Mouse (Mus musculus) cortical plate, adult 2 months (tissue): Measurements from ENCODE around the gene Dcst1. TPM values are rescaled to one million over a fixed set of nuclear protein-coding genes. Genes with fewer than 3 reads are reported as not detected.
A peak's percentile ranks its signal among the peaks of the same experiment; 100 is the strongest.

ENCODE experiments used
- H3K27ac ChIP-seq: fragments of 200-500 bp; 2 replicates; pipeline ENCODE4 v1.5.1; 2012; ENCODE audit warnings: low read length, control low read depth, inconsistent platforms; ENCODE audit not compliant: insufficient read depth
- H3K4me1 ChIP-seq: fragments of 200-500 bp; 2 replicates; pipeline ENCODE4 v1.6.1; 2011; ENCODE audit warnings: low read length; ENCODE audit not compliant: control insufficient read depth, insufficient read depth
- H3K4me3 ChIP-seq: fragments of 200-500 bp; 2 replicates; pipeline ENCODE4 v1.5.1; 2011; ENCODE audit warnings: mild to moderate bottlenecking, low read length, control low read depth; ENCODE audit not compliant: insufficient read depth
- CTCF ChIP-seq: fragments of 200-500 bp; IDR thresholded peaks from 2 replicates; pipeline ENCODE4 v1.5.1; 2011; ENCODE audit warnings: mild to moderate bottlenecking, control low read depth, low read length; ENCODE audit not compliant: insufficient read depth; ENCODE audit errors: extremely low read depth
- POLR2A ChIP-seq: fragments of 200-500 bp; IDR thresholded peaks from 2 replicates; pipeline ENCODE4 v1.6.1; 2011; ENCODE audit warnings: mild to moderate bottlenecking, low read length, control low read depth; ENCODE audit not compliant: insufficient read depth; ENCODE audit errors: extremely low read depth
- polyA plus RNA-seq: library from polyadenylated mRNA; depleted of rRNA; stranded (reverse); fragments of >200 nt; gene quantifications from 2 replicates; pipeline ENCODE4 v1.2.3, GENCODE M21; 2012; rRNA removed

The Dcst1 gene
- 0.06 TPM in 1 of 2 replicates, not detected in the other for polyA plus RNA-seq

DNA sequence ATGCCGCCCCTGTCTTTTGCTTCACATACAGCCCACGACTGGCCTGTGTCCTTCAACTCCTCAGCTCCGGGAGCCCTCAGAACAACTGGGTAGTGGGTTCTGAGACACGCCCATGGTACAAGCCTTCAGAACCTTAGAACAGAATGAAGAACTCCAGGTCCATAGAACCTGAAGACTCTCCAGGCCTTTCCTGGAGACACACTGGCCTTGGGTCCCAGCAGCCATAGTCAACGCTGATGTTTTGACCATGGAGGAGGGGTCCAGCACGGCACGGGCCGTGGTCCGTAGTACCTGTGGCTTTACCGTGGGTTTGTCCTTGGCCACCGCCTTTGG, at the start of gene Dcst1:
Gene Dcst1 (minus strand): TSS at position 101 of the 333 bp plus-strand sequence.
- Histone ChIP-seq H3K4me3 (no peak within 1 kb of the TSS), H3K4me1 (no peaks in the 10 kb centered on the region), H3K27ac (no peak within 1 kb of the TSS)
- no peak for TF ChIP-seq POLR2A
- TF ChIP-seq CTCF: no peak

DNA sequence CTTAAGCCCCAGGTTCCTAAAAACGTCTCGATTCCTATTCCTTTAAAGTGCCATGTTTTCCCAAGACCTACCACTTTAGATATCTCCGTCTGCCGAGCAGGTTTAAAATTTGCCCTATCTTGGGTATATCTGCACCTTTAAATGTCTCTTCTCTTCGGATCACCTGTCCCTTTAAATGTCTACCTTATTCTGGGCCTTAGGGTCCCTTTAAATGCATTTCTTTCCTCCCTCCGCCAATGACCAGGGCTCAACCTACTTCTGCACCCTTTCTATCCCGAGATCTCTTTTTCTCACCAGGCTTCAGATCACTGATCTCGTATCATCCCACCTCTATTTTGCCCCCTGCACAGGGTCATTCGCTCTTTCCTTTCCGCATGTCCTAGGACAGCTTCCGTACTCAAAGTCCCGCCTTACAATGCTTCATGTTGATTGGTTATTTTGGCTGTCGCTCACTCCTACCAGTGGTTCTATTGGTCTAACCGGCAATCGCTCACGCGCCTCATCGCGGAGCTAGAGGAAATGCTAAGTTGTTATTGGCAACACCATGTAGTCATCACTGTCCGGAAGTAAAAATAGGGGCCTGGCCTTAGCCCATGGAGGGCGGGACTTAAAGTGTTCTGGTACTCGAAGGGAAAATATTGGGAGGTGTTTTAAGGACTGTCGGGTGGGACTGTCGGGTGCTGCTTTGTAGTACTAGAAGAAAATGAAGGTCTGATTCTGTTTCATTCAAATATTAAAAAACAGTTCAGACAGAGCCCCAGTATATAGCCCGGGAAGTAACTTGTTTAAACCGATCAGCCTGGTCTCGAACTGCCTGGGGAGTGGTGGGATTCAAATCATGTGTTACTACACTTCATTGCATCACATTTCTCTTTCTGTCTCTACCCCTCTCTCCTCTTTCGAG, 46.7 kb upstream of the Dcst1 start, which contains the start of gene Flad1:
Gene Flad1 (minus strand): TSS at position 381 of the 904 bp plus-strand sequence.
- H3K4me3 ChIP-seq: peak within 1 kb of the TSS; percentile 30
- peaks cover 6% of the 10 kb centered on the region; the same call in 1 of the 2 replicates for H3K4me1 ChIP-seq
- H3K27ac ChIP-seq: no peak within 1 kb of the TSS
- TF ChIP-seq CTCF (no peak), POLR2A (0 out of 2 replicates have a peak, but pooled peaks have one; percentile 34)

DNA sequence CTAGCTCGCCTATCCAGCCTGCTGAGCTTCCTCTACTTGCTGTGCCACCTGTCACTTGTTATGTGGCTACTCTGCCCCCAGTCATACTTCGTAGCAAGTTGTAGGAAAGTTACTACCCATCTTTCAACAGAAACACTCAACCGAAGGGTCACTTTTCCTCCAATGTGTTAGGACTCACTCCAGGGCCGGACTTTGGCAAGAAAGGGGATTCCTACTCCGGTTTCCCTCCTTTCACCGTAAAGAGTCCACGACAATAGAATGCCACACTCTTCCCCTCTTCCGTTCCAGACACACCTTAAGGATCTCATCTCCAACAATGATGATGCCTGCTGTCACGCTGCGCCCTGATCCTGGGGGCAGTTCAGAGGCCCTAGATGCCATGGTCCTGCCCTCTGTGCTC, 45.8 kb upstream of the Dcst1 start:
- Histone ChIP-seq H3K4me3 (peak overlapping the region; percentile 30), H3K4me1 (peaks cover 6% of the 10 kb centered on the region; the same call in 1 of the 2 replicates), H3K27ac (no peak overlapping the region)
- TF ChIP-seq CTCF: no peak
- TF ChIP-seq POLR2A: no peak

DNA sequence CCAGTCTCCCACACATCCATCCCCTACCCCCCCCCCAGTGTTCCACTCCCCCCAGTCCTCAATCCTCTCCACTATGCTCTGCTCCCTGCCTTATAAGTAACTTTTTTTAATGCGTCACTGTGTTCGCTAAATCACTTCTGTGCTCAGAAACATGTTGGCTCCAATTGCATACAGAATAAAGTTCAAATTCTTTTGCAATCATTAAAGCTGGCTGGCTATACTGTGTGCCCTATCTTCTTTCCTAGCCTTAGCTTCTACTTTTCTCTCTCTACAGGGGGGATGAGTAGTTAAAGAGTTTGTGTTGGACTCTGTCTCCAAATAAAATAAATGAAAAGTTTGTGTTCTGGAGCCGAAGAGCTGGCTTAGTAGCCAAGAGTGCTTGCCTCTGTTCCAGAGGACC, 44.6 kb upstream of the Dcst1 start:
- H3K4me3 ChIP-seq: no peak overlapping the region

DNA sequence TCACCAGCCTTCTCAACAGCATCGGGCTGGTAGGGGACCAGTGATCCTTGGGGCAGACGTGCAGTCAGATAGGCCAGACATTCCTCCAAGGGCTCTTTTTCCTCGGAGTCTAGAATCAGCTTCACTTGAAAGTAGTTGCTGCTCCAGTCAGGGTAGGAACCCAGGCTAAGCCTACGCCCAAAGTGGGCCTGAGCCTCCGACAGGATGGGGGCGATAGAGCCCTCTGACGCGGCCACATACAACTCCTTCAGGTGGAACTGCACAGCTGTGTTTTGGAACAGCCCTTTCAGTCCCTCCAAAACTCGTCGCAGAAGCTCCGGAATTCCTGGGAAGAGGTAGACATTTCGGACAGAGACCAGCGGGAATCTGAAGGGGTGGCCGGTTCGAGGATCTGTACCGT, 43.4 kb upstream of the Dcst1 start:
- TF ChIP-seq POLR2A: no peak
- no peak for TF ChIP-seq CTCF
- H3K27ac ChIP-seq: no peak overlapping the region
- H3K4me3 ChIP-seq: no peak overlapping the region
- H3K4me1 ChIP-seq: peaks cover 6% of the 10 kb centered on the region; the same call in 1 of the 2 replicates

More for the DNA sequence above, 44.6 kb upstream of the Dcst1 start:
- no peak overlapping the region for H3K27ac ChIP-seq
- peaks cover 6% of the 10 kb centered on the region; the same call in 1 of the 2 replicates for H3K4me1 ChIP-seq
- no peak for TF ChIP-seq POLR2A

DNA sequence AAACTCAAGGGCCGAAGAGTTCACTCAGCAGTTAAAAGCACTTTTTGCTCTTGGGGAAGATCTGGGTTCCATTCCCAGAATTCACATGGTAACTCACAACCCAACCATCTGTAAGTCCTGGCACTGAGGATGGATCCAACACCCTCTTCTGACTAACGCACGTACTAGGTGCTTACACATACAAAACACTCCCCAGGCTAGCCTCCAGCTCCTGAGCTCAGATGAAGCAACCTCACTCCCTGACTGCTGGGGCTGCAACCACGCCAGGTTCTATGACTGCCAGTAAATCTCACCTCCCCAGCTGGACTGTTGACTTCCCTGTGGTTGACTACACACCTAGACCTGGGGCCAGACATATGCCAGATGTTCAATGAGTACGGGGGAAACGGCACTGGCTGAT, 41.8 kb upstream of the Dcst1 start:
- H3K27ac ChIP-seq: no peak overlapping the region
- no peak overlapping the region for H3K4me3 ChIP-seq
- H3K4me1 ChIP-seq: peaks cover 6% of the 10 kb centered on the region; the same call in 1 of the 2 replicates
- TF ChIP-seq POLR2A (no peak), CTCF (no peak)

DNA sequence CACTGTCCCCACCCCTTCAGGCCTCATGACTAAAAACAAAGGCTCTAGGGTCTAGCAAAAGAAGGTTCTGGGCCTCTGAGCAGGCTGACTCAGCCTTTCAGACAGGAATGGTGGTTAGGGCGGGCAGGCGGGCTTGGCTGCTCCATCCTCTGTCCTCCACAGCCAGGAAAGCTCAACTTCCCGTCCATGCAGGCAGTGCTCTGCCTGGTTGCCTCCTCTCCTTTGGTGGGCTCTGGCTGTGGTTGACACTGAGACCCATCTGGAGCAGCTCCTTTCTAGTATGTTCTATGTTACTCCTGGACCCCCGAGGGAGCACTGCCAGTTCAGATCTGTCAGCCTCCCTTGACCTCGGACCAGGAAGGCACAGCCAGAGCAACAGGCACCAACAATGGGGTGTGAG, 37.6 kb upstream of the Dcst1 start, which contains the start of gene Lenep:
Gene Lenep (minus strand): TSS at position 101 of the 400 bp plus-strand sequence.
- Histone ChIP-seq H3K27ac (no peak within 1 kb of the TSS), H3K4me3 (no peak within 1 kb of the TSS), H3K4me1 (0 out of 2 replicates have a peak, but pooled peaks cover 2% of the 10 kb centered on the region)
- TF ChIP-seq CTCF (no peak), POLR2A (no peak)

DNA sequence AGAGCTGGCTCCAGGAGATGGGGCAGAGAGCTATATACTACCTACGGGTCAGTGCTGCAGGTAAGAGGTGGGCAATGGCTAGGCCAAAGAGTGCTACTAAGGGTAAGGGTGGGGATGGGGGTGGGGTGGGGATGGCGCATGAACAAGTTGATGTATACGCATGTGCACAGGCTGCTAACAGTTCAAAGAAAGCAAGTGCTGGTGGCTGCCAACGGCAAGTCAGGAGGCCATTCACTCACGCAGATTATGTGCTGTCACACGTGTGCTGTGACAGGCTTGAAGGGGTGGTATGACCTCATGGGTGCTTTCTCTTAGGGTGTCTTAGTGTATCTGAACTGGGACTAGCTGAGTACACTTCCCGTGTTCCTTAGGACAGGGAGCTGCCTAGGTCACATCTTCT, 36.3 kb upstream of the Dcst1 start:
- Histone ChIP-seq H3K27ac (no peak overlapping the region), H3K4me3 (no peak overlapping the region), H3K4me1 (no peaks in the 10 kb centered on the region)
- TF ChIP-seq POLR2A: no peak
- no peak for TF ChIP-seq CTCF

DNA sequence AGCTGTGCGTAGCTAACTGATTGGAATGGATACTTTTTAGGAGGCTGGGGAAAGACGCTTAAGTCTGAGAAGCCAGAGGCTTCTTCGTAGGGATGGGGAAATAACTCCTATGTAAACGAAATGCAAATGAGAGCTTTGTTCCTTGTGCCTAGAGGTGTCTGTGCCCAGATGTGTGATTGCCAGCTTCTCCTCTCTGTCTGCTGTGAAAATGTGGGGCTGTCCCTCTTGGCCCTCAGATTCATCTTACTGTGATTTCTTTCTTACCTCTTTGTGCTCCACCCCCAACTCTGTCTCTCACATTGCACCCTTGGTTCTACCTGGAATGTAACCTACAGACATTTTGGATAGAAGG, 31.6 kb upstream of the Dcst1 start:
- no peak for TF ChIP-seq CTCF
- TF ChIP-seq POLR2A: no peak
- 0 out of 2 replicates have a peak, but pooled peaks cover 2% of the 10 kb centered on the region for H3K4me1 ChIP-seq
- H3K27ac ChIP-seq: no peak overlapping the region
- H3K4me3 ChIP-seq: peak overlapping the region; percentile 6; the same call in 1 of the 2 replicates
